Mouse (Mus musculus) cerebral cortex, adult 2 months (tissue): ENCODE data around the gene Exoc6.

Experiments
- WGBS: fragments of 180-500 bp; shearing (Covaris S2); methylation state at CpG from one replicate; pipeline ENCODE4 v1.1.7; 2018; 5-methylcytosine and 5-hydroxymethylcytosine counted together

The Exoc6 gene

GRCm38 (mm10) chr19:37579607-37580006 is 29.4 kb downstream of the Exoc6 start:
- WGBS, result 61% methylated on average over 4 of the region's 4 CpGs

GRCm38 (mm10) chr19:37580438-37580837 is 30.2 kb downstream of the Exoc6 start:
- 90% methylated on average over 6 of the region's 6 CpGs for WGBS

GRCm38 (mm10) chr19:37585210-37585609 is 35.0 kb downstream of the Exoc6 start:
- WGBS, result 51% methylated on average over 14 of the region's 14 CpGs

GRCm38 (mm10) chr19:37585684-37586083 is 35.5 kb downstream of the Exoc6 start:
- 78% methylated on average over 8 of the region's 8 CpGs for WGBS

DNA sequence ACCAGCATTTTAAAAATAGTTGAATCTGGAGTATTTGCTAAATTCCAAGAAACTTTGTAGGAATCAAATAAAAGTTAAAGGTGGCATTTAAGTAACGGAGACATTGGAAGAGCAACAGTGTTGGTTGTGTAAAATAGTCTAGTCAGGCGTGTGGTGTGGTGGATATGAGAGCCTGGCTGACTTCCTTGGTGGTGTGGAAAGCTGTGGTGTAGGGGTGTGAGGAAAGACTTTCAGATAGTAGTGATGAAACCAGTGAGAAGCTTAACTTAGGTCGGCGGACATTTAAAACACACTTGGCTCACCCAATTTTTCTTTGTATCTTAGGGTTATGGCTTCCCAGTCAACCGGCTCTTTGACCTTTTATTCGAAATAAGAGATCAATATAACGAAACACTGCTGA is 40.3 kb downstream of the Exoc6 start:
- 95% methylated on average over 7 of the region's 7 CpGs for WGBS

DNA sequence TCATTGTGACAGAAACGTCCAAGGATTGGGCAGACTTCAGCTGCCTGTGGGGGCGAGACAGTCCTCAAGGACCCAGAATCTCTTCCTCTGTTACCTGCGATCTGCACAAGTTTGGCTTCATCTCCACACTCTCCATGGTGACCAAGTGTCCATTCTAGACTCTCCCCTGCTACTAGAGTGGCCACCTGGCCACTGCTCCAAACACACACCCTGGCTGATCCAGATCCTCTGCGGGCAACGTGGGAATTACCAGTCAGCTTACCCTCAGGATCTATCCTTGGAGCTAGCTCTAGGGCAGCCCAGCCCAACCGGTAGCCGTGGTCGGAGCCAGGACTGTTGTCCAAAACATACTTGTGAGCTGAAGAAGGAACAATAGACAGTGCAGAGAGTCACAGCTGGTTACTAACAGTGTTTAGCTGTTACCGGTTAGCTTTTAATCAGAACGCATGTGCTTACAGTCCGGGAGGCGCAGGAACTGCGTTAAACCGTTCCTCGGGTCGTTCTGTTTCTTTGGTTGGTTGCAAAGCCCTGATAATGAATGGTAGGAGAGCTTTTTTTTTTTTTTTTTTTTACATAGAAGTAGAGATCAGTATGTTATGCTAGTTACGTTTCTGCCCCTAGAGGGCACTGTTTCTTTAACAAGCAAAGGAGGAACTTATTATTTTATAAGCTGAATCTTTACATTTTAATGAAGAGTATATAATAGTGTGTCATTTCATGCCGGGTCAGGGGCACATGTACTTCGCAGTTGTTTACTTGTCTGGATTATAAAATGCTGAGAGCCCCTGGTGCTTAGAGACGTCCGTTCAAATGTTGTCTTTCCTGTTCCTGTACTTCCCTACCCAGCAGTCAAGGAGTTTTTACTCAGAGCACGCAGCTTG is 52.0 kb downstream of the Exoc6 start:
- WGBS, result 26% methylated on average over 22 of the region's 22 CpGs

DNA sequence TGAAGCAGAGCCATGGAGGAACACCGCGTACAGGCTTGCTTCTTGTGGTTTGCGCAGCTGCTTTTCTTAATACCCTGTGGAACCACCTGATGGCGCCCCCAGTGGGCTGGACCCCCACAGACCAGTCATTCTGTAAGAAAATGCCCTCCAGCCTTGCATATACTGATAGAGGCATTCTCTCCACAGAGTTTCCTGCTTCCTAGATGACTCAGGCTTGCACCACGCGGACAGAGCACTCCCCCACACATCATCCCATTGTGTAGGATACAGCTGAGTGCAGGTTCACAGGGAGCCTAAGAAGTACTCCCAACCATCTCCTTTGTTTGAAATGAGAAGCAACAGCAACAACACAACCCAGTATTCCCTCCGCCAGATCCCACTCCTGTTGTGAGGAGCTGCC is 59.8 kb downstream of the Exoc6 start:
- 71% methylated on average over 7 of the region's 7 CpGs for WGBS

GRCm38 (mm10) chr19:37612893-37613292 is 62.7 kb downstream of the Exoc6 start:
- 67% methylated on average over 7 of the region's 7 CpGs for WGBS

GRCm38 (mm10) chr19:37615039-37615630 is 64.9 kb downstream of the Exoc6 start:
- WGBS, result 74% methylated on average over 4 of the region's 4 CpGs

DNA sequence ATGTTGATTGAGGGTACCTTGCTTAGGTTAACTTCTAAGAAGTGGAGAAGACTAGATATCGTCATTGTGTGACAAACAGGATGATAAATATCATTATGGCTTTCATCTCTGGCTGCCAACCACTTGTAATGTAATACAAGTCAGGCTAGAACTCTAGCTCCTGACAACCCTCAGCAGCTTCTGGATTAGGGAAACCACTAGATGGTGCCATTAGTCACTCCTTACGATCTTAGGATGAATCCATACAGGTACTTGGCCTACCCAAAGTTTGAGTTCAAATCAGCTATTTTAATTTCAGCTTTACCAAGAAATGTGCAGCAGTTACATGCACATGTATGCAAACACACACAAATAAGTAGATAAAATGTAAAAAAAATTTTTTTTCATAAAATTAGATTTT is 97.8 kb downstream of the Exoc6 start:
- 62% methylated on average over 2 of the region's 2 CpGs for WGBS

- 62% methylated on average over 2 of the region's 2 CpGs for WGBS
Measured at GRCm38 (mm10) chr19:37650526-37650925, 100.3 kb downstream of the Exoc6 start.

GRCm38 (mm10) chr19:37654012-37654411 is 103.8 kb downstream of the Exoc6 start:
- WGBS, result 70% methylated on average over 5 of the region's 5 CpGs

GRCm38 (mm10) chr19:37656441-37656840 is 106.2 kb downstream of the Exoc6 start:
- whole genome bisulfite sequencing, result 66% methylated on average over 9 of the region's 9 CpGs

GRCm38 (mm10) chr19:37665256-37665655 is 115.0 kb downstream of the Exoc6 start:
- WGBS, result 80% methylated on average over 6 of the region's 6 CpGs

- WGBS, result 86% methylated on average over 13 of the region's 13 CpGs
Measured at GRCm38 (mm10) chr19:37667855-37668594, 117.8 kb downstream of the Exoc6 start.

- WGBS, result 76% methylated on average over 5 of the region's 5 CpGs
Measured at GRCm38 (mm10) chr19:37668657-37669056, 118.4 kb downstream of the Exoc6 start.

DNA sequence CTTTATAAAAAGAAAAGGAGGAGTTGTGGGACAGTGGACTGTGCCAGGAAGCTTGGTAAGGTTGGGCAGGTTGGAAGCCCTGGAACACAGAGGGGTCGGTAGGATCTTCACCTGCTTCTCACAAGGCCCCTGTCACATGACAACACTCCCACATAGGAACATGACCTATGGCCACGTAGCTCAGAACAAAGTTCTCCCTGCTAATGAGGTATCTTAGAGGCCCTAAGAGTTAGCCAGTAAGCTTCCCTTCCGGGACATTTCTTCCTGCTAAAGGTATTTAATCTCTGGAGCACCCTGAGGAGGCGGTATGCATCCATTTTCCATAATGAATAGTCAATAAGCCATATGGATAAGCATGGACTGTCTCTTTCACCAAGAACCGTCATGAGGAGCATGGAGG is 119.3 kb downstream of the Exoc6 start:
- WGBS, result 91% methylated on average over 5 of the region's 5 CpGs

DNA sequence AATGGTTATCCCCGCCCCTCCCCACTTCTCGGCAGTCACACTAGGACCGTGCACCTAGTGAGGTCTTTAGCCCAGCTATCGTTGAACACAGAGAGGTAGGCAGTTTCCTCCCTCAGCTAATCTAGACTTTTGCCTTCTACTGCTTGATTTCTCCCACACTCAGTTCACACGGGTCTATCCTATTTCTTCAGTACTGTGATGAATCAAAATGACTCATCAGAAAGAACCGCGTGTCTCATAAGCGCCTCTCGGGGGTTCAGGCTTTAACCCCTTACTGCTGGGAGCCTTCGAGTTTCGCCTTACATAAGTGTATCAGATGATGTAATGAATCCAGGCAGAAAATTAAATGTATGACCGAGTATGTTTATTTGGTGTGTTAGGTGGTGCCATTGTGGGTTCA is 123.2 kb downstream of the Exoc6 start:
- WGBS, result 49% methylated on average over 12 of the region's 12 CpGs

- 68% methylated on average over 6 of the region's 6 CpGs for whole genome bisulfite sequencing
Measured at GRCm38 (mm10) chr19:37685281-37685680, 135.1 kb downstream of the Exoc6 start, which contains the start of gene Cyp26c1. Gene Cyp26c1 (plus strand): TSS chr19:37685581.

GRCm38 (mm10) chr19:37686347-37686746 is 136.1 kb downstream of the Exoc6 start:
- 68% methylated on average over 23 of the region's 23 CpGs for WGBS

- 43% methylated on average over 62 of the region's 62 CpGs for WGBS
Measured at GRCm38 (mm10) chr19:37686941-37687850, 137.0 kb downstream of the Exoc6 start.
